Mouse (Mus musculus) embryonic fibroblast, embryonic 13.5 days (primary cell): ENCODE data around the gene Grid2. TPM values are rescaled to one million over a fixed set of nuclear protein-coding genes. Genes with fewer than 3 reads are reported as not detected.

ENCODE experiments used
- H3K27ac ChIP-seq: 2 replicates; pipeline ENCODE4 v1.5.1; 2012; ENCODE audit warnings: low read length, control low read depth, inconsistent platforms; ENCODE audit not compliant: insufficient read depth
- H3K4me1 ChIP-seq: 2 replicates; pipeline ENCODE4 v1.6.1; 2011; ENCODE audit warnings: low read length; ENCODE audit not compliant: control insufficient read depth, insufficient read depth
- H3K4me3 ChIP-seq: 2 replicates; pipeline ENCODE4 v1.5.1; 2011; ENCODE audit warnings: mild to moderate bottlenecking, control low read depth, low read length; ENCODE audit not compliant: insufficient read depth
- CTCF ChIP-seq: IDR thresholded peaks from 2 replicates; pipeline ENCODE4 v1.5.1; 2011; ENCODE audit warnings: mild to moderate bottlenecking, control low read depth, low read length, moderate library complexity, borderline replicate concordance; ENCODE audit not compliant: insufficient read depth
- POLR2A ChIP-seq: IDR thresholded peaks from 2 replicates; pipeline ENCODE4 v1.6.1; 2011; ENCODE audit warnings: low read depth, mild to moderate bottlenecking, control low read depth, low read length, moderate library complexity
- polyA plus RNA-seq: library from polyadenylated mRNA; stranded (reverse); fragments of >200 nt; gene quantifications from 2 replicates; pipeline ENCODE4 v1.2.4, GENCODE M21; 2011; ENCODE audit warnings: low read depth; ENCODE audit not compliant: missing spikeins, insufficient read length

Gene Grid2
- polyA plus RNA-seq, 1 experiment: 1.8 TPM

- H3K4me3 ChIP-seq: no peak overlapping the region
Observed at GRCm38 (mm10) chr6:63381061-63381611, 125.5 kb downstream of the Grid2 start.

DNA sequence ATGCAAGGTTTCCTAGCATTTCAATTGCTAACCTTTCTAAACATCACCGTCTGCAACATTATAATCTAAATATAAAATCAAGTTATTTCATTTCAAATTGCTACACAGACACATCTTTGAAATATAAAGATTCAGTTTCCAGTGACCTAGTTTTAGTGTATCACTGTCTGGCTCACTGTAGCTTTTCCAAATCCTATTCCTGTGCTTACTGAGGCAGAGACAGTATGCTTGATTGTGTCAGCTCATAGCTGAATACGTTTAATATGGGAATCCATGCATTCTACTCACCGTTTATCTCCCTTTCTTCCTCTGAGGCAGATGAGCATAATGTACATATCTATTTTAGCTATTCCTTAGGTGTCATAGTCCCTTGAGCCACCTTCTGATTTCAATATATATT, 146.0 kb downstream of the Grid2 start:
- no peak for TF ChIP-seq POLR2A
- no peak for TF ChIP-seq CTCF
- Histone ChIP-seq H3K27ac (no peak overlapping the region), H3K4me1 (no peaks in the 10 kb centered on the region), H3K4me3 (no peak overlapping the region)

More at GRCm38 (mm10) chr6:63381061-63381611, 125.5 kb downstream of the Grid2 start:
- TF ChIP-seq CTCF (no peak), POLR2A (no peak)
- Histone ChIP-seq H3K4me1 (peaks cover 4% of the 10 kb centered on the region; the same call in 1 of the 2 replicates), H3K27ac (no peak overlapping the region)

DNA sequence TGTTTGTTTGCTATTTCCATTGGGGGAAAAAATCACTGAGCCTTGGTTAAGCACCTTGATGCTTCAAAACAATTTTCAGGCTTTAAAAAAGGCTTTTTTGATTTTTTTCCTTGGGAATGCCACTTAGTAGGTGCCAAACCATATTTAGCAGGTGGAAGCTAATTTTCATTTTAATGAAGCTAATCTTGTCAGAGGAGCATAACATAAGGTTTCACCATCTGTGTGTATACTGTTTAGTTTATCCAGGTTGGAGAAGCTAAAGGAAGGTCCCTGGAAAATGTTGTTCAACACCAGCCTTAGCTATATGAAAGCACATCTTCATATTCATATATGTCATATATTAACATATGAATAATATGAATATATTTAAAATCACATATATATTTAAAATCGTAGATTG, 161.9 kb downstream of the Grid2 start:
- H3K27ac ChIP-seq: no peak overlapping the region
- no peak overlapping the region for H3K4me3 ChIP-seq
- TF ChIP-seq POLR2A: no peak
- no peak for TF ChIP-seq CTCF
- no peaks in the 10 kb centered on the region for H3K4me1 ChIP-seq

DNA sequence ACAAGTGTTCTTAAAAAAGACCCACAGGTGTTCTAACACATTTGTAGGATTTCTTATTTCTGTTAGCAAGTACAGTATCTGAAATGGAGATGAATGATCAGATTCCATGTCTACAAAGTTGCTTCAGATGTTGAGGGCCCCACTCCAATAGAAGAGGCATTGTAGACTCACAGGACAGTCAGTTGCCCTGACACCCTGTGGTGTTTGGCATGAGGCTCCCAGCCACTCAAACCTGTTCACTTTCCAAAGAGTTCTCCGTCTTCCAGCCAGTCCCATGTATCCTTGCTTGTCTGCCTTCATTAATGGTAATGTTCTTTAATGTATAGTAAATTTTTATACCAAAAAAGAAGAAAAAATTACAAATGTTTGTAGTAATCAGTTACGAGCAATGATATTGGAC, 177.1 kb downstream of the Grid2 start:
- TF ChIP-seq CTCF (no peak), POLR2A (no peak)
- H3K27ac ChIP-seq: no peak overlapping the region
- no peaks in the 10 kb centered on the region for H3K4me1 ChIP-seq
- H3K4me3 ChIP-seq: no peak overlapping the region

DNA sequence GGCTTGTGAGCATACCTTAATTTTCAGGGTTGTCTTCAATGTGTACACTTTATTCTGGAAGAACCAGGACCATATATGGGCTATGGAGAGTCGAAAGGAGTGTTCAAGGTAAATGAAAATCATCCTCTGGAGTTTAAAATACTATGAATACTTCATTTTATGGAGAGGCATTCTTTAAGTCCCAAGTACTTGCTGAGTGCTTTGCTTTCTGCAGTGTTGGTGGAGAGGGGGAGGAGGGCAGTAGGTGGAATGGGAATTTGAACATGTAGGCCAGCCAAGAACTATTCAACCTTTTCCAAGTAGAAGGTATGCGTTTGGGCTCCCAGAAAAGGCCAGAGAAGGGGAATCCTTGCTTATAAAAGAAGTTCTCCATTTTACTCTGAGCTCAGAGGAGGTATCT, 192.5 kb downstream of the Grid2 start:
- Histone ChIP-seq H3K4me3 (no peak overlapping the region), H3K4me1 (no peaks in the 10 kb centered on the region), H3K27ac (no peak overlapping the region)
- TF ChIP-seq CTCF (no peak), POLR2A (no peak)

- Histone ChIP-seq H3K27ac (no peak overlapping the region), H3K4me3 (no peak overlapping the region), H3K4me1 (no peaks in the 10 kb centered on the region)
- no peak for TF ChIP-seq CTCF
- TF ChIP-seq POLR2A: no peak
Observed at GRCm38 (mm10) chr6:63482141-63482540, 226.5 kb downstream of the Grid2 start.

GRCm38 (mm10) chr6:63515016-63515415, 259.3 kb downstream of the Grid2 start:
- Histone ChIP-seq H3K4me3 (no peak overlapping the region), H3K4me1 (no peaks in the 10 kb centered on the region), H3K27ac (no peak overlapping the region)
- TF ChIP-seq CTCF (no peak), POLR2A (no peak)

- H3K4me1 ChIP-seq: no peaks in the 10 kb centered on the region
- TF ChIP-seq CTCF (no peak), POLR2A (no peak)
- no peak overlapping the region for H3K27ac ChIP-seq
- no peak overlapping the region for H3K4me3 ChIP-seq
Observed at GRCm38 (mm10) chr6:63515957-63516356, 260.3 kb downstream of the Grid2 start.

- H3K27ac ChIP-seq: no peak overlapping the region
- no peak for TF ChIP-seq CTCF
- TF ChIP-seq POLR2A: no peak
- no peak overlapping the region for H3K4me3 ChIP-seq
- no peaks in the 10 kb centered on the region for H3K4me1 ChIP-seq
Observed at GRCm38 (mm10) chr6:63531751-63532150, 276.1 kb downstream of the Grid2 start.

DNA sequence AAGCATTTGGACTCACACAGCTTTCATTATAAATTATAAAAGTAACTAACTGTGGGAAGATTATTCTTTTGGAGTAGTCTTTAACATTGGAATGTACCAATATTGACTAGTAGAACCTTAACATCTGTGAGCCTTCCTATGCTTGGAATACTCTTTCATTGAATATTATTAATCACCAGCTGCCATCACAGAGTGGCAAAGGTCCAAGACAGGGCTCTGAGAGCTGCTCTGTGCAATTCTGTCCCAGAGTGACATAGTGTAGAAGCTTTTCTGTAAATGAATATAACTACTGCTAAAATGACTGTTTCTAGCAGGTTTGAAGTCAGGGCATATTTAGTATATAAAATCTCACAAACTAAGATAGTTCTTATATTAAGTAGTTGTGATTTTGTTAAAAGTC, 277.2 kb downstream of the Grid2 start:
- TF ChIP-seq CTCF (no peak), POLR2A (no peak)
- H3K27ac ChIP-seq: no peak overlapping the region
- no peak overlapping the region for H3K4me3 ChIP-seq
- H3K4me1 ChIP-seq: no peaks in the 10 kb centered on the region
